Mouse (Mus musculus) splenic B cell, adult 2 months (primary cell): ENCODE results near the gene Mup12.
"Not testable (repeated sequence)": the region's sequence is repeated elsewhere in the genome, so short reads cannot be mapped to it uniquely, and the experiment has no call there.

ENCODE experiments used
- DNase-seq: peaks from one replicate; pipeline ENCODE4 v3.0.0-alpha.2; 2011; ENCODE audit warnings: low read depth, low spot score
- H3K27me3 ChIP-seq: 2 replicates; pipeline ENCODE4 v1.6.1; 2012; ENCODE audit warnings: mild to moderate bottlenecking, low read length, moderate library complexity, mixed read lengths; ENCODE audit not compliant: control insufficient read depth, poor library complexity, insufficient read depth, severe bottlenecking
- H3K36me3 ChIP-seq: 2 replicates; pipeline ENCODE4 v1.6.1; 2012; ENCODE audit warnings: mild to moderate bottlenecking, low read length, moderate library complexity, mixed read lengths; ENCODE audit not compliant: control insufficient read depth, poor library complexity, insufficient read depth, severe bottlenecking

Gene Mup12

GRCm38 (mm10) chr4:60741226-60741625 lies at the start of gene Mup12:
Mup12 (minus strand) TSS chr4:60741326.
- H3K27me3 ChIP-seq, DNase-seq, H3K36me3 ChIP-seq: not testable (repeated sequence)
